Comparison of ENCODE assay signal across 17 mouse cellular contexts in genomic region chr17:27977008-27977636, GRCm38 (mm10).
DNase-seq lines count a peak whose midpoint lies in the region; ATAC-seq and TF ChIP-seq lines count a peak whose summit lies in the region.
"Had no signal": no experiment of that assay in that cellular context is flagged by ENCODE, and none has a peak within 500 bp of the region (broad histone marks: within the 10 kb centered on the region; RNA-seq: fewer than 3 reads in every experiment).

No protein-coding gene starts in this region.

- TF ChIP-seq POLR2A in embryonic fibroblast, embryonic 13.5 days (IDR thresholded peaks at IDR 0.05; ENCODE audit: low read depth, low read length), result no peak

- no peak overlapping the region for H3K4me3 ChIP-seq in embryonic fibroblast, embryonic 13.5 days (ENCODE audit: insufficient read depth, low read length)
- H3K4me3 ChIP-seq: embryonic facial prominence, embryonic 13.5 days; heart, embryonic 10.5 days; hindbrain, embryonic 13.5 days had no signal

- no peak for DNase-seq in frontal cortex, postnatal 14 days (ENCODE audit: low spot score in 2 of 2)
- DNase-seq in layer of hippocampus, adult 9-11 months, result peak; percentile 44
- no peak for DNase-seq in layer of hippocampus, adult 11-12 months (ENCODE audit: low spot score)
- DNase-seq in 3T3-L1 (ENCODE audit: low read depth, low spot score), result peak; percentile 60
- DNase-seq in testis, postnatal 14 days (ENCODE audit: low spot score), result no peak
- DNase-seq: cerebellum, adult 2 months; cerebellum, postnatal 10 days; gastrocnemius, postnatal 36 days; heart, adult 18-20 months; heart, postnatal 14 days had no signal

- H3K27ac ChIP-seq in embryonic fibroblast, embryonic 13.5 days (ENCODE audit: insufficient read depth, low read length), result 0 out of 2 replicates have a peak overlapping the region, but pooled peaks have one; percentile 6
- H3K27ac ChIP-seq: embryonic facial prominence, embryonic 13.5 days; heart, embryonic 10.5 days; hindbrain, embryonic 13.5 days; hindbrain, postnatal 0 days had no signal

- no peak for TF ChIP-seq CTCF in embryonic fibroblast, embryonic 13.5 days (IDR thresholded peaks at IDR 0.05; ENCODE audit: borderline replicate concordance, insufficient read depth, low read length)

- no peaks in the 10 kb centered on the region; the same call in none of the 2 replicates for H3K4me1 ChIP-seq in embryonic fibroblast, embryonic 13.5 days (ENCODE audit: control insufficient read depth, insufficient read depth, low read length)
- H3K4me1 ChIP-seq: embryonic facial prominence, embryonic 13.5 days; hindbrain, embryonic 13.5 days had no signal

- ATAC-seq in frontal cortex, adult (ENCODE audit: low TSS enrichment), result peak; percentile 75; the same call in 1 of the 2 replicates
- ATAC-seq: forebrain, embryonic 14.5 days; hindbrain, postnatal 0 days had no signal

Comparison
In these comparisons a context has a peak if more than half of its experiments do, and no peak if none do; other contexts are left out.
1. DNase-seq: peak in layer of hippocampus, adult 9-11 months (single experiment) and 3T3-L1 (single experiment); none in frontal cortex, postnatal 14 days (0 of 2), layer of hippocampus, adult 11-12 months (single experiment) and testis, postnatal 14 days (single experiment).